Mouse (Mus musculus): Measurements from ENCODE around the gene Cyp2a4.
"Not testable (repeated sequence)": the region's sequence is repeated elsewhere in the genome, so short reads cannot be mapped to it uniquely, and the experiment has no call there.

DNA sequence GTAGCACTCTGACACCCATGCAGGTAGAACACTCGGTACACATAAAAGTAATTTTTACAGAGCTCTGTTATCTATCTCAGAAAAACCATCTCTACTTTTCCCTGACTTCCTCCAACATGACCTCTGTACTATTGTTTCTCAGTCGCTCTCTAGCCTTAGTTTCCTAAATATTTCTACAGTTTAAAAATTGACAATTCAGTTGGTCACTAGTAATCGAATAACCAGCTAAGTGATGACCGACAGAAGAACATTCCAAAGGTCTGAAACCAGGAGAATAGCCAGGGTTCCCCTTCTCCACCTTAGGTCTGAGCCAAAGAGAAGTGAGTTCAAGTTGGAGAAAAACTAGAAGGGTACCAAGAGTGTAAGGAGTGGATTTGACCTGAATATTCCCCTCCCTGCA, 4.8 kb downstream of the Cyp2a4 start:
- TF ChIP-seq GATA1, TAL1 (IDR thresholded peaks at IDR 0.05; ENCODE audit: low read length): not testable (repeated sequence)
